Mouse (Mus musculus) hindbrain, embryonic 11.5 days (tissue): ENCODE data around the gene Mcmbp. TPM values are rescaled to one million over a fixed set of nuclear protein-coding genes. Genes with fewer than 3 reads are reported as not detected.
"Not testable (repeated sequence)": the region's sequence is repeated elsewhere in the genome, so short reads cannot be mapped to it uniquely, and the experiment has no call there.

ENCODE experiments used
- ATAC-seq: fragments of 200-750 bp; cut with Nextera tagmentation; 2 replicates; pipeline ENCODE4 v1.8.0; 2017; ENCODE audit warnings: mild to moderate bottlenecking, moderate TSS enrichment, moderate library complexity; ENCODE audit not compliant: low FRiP score
- DNase-seq: peaks from one replicate; pipeline ENCODE4 v3.0.0-alpha.2; 2015; ENCODE audit warnings: low spot score
- H3K27ac ChIP-seq: fragments of 300-500 bp; sonication (generic); 2 replicates; pipeline ENCODE4 v1.5.1; 2014; ENCODE audit warnings: mild to moderate bottlenecking, low read depth, low read length
- H3K27me3 ChIP-seq: fragments of 300-500 bp; sonication (generic); 2 replicates; pipeline ENCODE4 v1.6.1; 2014; ENCODE audit warnings: mild to moderate bottlenecking, low read length, moderate library complexity, mixed read lengths; ENCODE audit not compliant: control insufficient read depth, insufficient read depth
- H3K36me3 ChIP-seq: fragments of 300-500 bp; sonication (generic); 2 replicates; pipeline ENCODE4 v1.6.1; 2014; ENCODE audit warnings: mild to moderate bottlenecking, low read length, moderate library complexity, mixed read lengths; ENCODE audit not compliant: control insufficient read depth, insufficient read depth
- H3K4me1 ChIP-seq: fragments of 300-500 bp; sonication (generic); replicated peaks from 2 replicates; pipeline ENCODE4 v1.6.1; 2014; ENCODE audit warnings: low read length, mixed read lengths; ENCODE audit not compliant: control insufficient read depth, insufficient read depth
- H3K4me2 ChIP-seq: fragments of 300-500 bp; sonication (generic); replicated peaks from 2 replicates; pipeline ENCODE4 v1.6.1; 2014; ENCODE audit warnings: mild to moderate bottlenecking, low read depth, low read length
- H3K4me3 ChIP-seq: fragments of 300-500 bp; sonication (generic); 2 replicates; pipeline ENCODE4 v1.5.1; 2014; ENCODE audit warnings: low read depth, low read length
- H3K9ac ChIP-seq: fragments of 300-500 bp; sonication (generic); 2 replicates; pipeline ENCODE4 v1.6.1; 2014; ENCODE audit warnings: low read depth, low read length
- H3K9me3 ChIP-seq: fragments of 300-500 bp; sonication (generic); 2 replicates; pipeline ENCODE4 v1.6.1; 2016; ENCODE audit warnings: low read length; ENCODE audit not compliant: control insufficient read depth
- WGBS: fragments of 180-500 bp; shearing (Covaris S2); extraction: QIAGEN DNeasy Blood & Tissue Kit; methylation state at CpG from one replicate; pipeline ENCODE4 v1.1.7; 2014; 5-methylcytosine and 5-hydroxymethylcytosine counted together
- polyA plus RNA-seq: library from polyadenylated mRNA; unstranded; fragments of >200 nt; fragmentation: Nextera tagmentation; extraction: Ambion mirVana; gene quantifications from 2 replicates; pipeline ENCODE4 v1.2.1, GENCODE M21; 2014

The Mcmbp gene
- polyA plus RNA-seq, 1 experiment from 2014 or later, result 81.2 TPM

- Histone ChIP-seq H3K9ac (no peak overlapping the region), H3K4me1 (no peaks in the 10 kb centered on the region), H3K4me2 (no peak overlapping the region), H3K36me3 (peaks cover 2% of the 10 kb centered on the region; the same call in 1 of the 2 replicates), H3K9me3 (no peaks in the 10 kb centered on the region), H3K27ac (no peak overlapping the region), H3K4me3 (no peak overlapping the region), H3K27me3 (no peaks in the 10 kb centered on the region)
- 80% methylated on average over 2 of the region's 2 CpGs for WGBS
- ATAC-seq (no peak), DNase-seq (no peak)
Observed at GRCm38 (mm10) chr7:128731585-128731984, 8.7 kb downstream of the Mcmbp start.

GRCm38 (mm10) chr7:128728738-128729137, 11.6 kb downstream of the Mcmbp start:
- H3K9ac ChIP-seq, result no peak overlapping the region
- no peaks in the 10 kb centered on the region for H3K9me3 ChIP-seq
- no peak overlapping the region for H3K4me2 ChIP-seq
- no peaks in the 10 kb centered on the region for H3K27me3 ChIP-seq
- H3K4me1 ChIP-seq, result no peaks in the 10 kb centered on the region
- no peak overlapping the region for H3K4me3 ChIP-seq
- DNase-seq, result no peak
- H3K27ac ChIP-seq, result no peak overlapping the region
- H3K36me3 ChIP-seq, result no peaks in the 10 kb centered on the region
- ATAC-seq, result no peak
- WGBS, result 92% methylated on average over 10 of the region's 10 CpGs

DNA sequence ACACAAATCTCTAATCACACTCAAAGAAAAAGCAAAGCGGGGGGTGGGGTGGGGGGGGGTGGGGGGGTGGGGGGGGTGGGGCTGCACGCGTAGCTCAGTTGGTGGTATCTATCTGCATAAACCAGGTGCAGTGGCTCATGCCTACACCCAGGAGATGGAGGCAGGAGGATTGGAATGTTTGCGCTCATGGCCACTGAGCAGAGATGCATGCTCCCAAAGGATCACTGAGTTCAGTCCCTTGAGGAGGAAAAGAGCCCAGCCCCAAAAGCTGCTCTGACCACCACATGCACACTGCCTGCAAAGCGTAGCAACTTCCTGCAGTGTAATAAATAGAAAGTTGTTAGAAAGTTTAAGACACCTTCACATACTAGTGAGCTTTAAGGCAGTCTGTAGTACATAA, 12.6 kb downstream of the Mcmbp start:
- Histone ChIP-seq H3K9ac (no peak overlapping the region), H3K9me3 (no peaks in the 10 kb centered on the region), H3K27ac (no peak overlapping the region), H3K36me3 (no peaks in the 10 kb centered on the region), H3K27me3 (no peaks in the 10 kb centered on the region), H3K4me3 (no peak overlapping the region), H3K4me2 (no peak overlapping the region), H3K4me1 (no peaks in the 10 kb centered on the region)
- WGBS, result 37% methylated on average over 5 of the region's 5 CpGs
- DNase-seq (no peak), ATAC-seq (no peak)

DNA sequence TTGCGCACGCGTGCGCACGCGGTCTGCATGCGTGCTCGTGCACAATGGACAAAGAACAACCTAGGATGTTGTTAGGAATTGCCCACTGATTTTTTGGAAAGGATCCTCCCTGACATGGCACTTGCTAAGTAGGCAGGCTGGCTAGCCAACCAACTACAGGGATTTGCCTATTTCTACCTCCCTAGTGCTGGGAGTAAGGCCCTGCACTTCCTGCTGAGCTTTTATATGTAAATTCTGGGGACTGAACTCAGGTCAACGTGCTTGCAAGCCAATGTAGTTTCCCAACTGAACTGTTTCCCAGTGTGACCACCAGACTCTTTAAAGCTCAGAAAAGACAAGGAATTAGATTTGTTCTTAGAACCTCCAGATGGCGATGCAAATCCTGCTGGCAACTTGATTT, 13.3 kb downstream of the Mcmbp start:
- Histone ChIP-seq H3K9me3 (no peaks in the 10 kb centered on the region), H3K9ac (no peak overlapping the region), H3K4me1 (no peaks in the 10 kb centered on the region), H3K36me3 (no peaks in the 10 kb centered on the region), H3K4me2 (no peak overlapping the region), H3K27me3 (no peaks in the 10 kb centered on the region), H3K4me3 (no peak overlapping the region), H3K27ac (no peak overlapping the region)
- DNase-seq (no peak), ATAC-seq (no peak)
- WGBS, result 52% methylated on average over 10 of the region's 10 CpGs

- Histone ChIP-seq H3K4me2 (no peak overlapping the region), H3K9me3 (no peaks in the 10 kb centered on the region), H3K4me1 (no peaks in the 10 kb centered on the region), H3K4me3 (no peak overlapping the region), H3K36me3 (no peaks in the 10 kb centered on the region), H3K27me3 (no peaks in the 10 kb centered on the region), H3K27ac (no peak overlapping the region), H3K9ac (no peak overlapping the region)
- DNase-seq (no peak), ATAC-seq (no peak)
- 86% methylated on average over 9 of the region's 9 CpGs for WGBS
Observed at GRCm38 (mm10) chr7:128725189-128725588, 15.1 kb downstream of the Mcmbp start.

DNA sequence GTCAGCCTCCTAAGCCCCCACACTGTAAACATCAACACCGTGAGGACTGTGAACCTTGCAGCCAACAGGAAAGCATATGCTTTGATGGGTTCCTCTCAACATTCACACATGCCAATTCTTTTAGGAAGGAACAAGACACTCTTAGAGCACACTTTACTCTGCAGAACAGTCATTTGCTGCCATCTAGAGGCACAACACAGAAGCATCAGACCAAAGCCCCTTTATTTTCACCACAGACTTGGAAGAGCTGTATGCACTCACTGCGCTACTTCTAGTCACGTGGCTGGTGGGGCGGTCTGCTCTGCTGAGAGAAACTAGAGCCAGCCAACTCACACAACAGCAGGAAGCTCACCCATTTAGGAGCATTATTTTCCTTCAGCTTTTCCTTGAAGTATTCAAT, 15.5 kb downstream of the Mcmbp start:
- H3K27ac ChIP-seq, result no peak overlapping the region
- H3K4me2 ChIP-seq, result no peak overlapping the region
- DNase-seq (peak; percentile 65), ATAC-seq (no peak)
- no peak overlapping the region for H3K9ac ChIP-seq
- H3K4me3 ChIP-seq, result no peak overlapping the region
- 50% methylated on average over 4 of the region's 4 CpGs for WGBS
- no peaks in the 10 kb centered on the region for H3K9me3 ChIP-seq
- 0 out of 2 replicates have a peak, but pooled peaks cover 2% of the 10 kb centered on the region for H3K36me3 ChIP-seq
- no peaks in the 10 kb centered on the region for H3K4me1 ChIP-seq
- H3K27me3 ChIP-seq, result no peaks in the 10 kb centered on the region

GRCm38 (mm10) chr7:128717991-128718390, 22.3 kb downstream of the Mcmbp start:
- 77% methylated on average over 4 of the region's 4 CpGs for WGBS
- no peak overlapping the region for H3K9ac ChIP-seq
- no peak overlapping the region for H3K4me3 ChIP-seq
- no peak overlapping the region for H3K27ac ChIP-seq
- H3K27me3 ChIP-seq, result no peaks in the 10 kb centered on the region
- ATAC-seq (no peak), DNase-seq (no peak)
- H3K4me2 ChIP-seq, result no peak overlapping the region
- H3K9me3 ChIP-seq, result no peaks in the 10 kb centered on the region
- 0 out of 2 replicates have a peak, but pooled peaks cover 4% of the 10 kb centered on the region for H3K36me3 ChIP-seq
- no peaks in the 10 kb centered on the region for H3K4me1 ChIP-seq

DNA sequence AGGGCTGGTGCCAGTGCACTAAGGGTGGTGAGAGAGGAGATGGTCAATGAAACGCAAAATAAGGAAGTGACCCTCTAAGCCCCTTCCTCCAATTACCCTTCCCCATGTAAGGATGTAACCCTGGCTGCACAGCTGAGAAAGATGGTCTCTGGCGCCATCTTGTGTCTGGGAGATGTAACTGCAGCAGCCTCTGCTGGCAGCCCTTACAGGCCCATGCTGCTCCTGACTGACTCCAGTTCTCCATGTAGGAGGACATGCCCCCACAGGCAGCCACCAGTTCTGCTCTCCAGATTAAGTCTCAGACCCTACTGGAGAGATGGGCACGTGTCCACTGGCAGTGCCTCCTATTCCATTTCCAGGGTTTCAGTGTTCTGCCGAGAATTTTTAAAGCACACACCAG, 34.6 kb downstream of the Mcmbp start:
- peaks cover 14% of the 10 kb centered on the region for H3K36me3 ChIP-seq
- no peaks in the 10 kb centered on the region for H3K27me3 ChIP-seq
- no peak overlapping the region for H3K9ac ChIP-seq
- DNase-seq (peak; percentile 86), ATAC-seq (peak; percentile 60)
- H3K4me1 ChIP-seq, result no peaks in the 10 kb centered on the region
- no peak overlapping the region for H3K27ac ChIP-seq
- no peak overlapping the region for H3K4me3 ChIP-seq
- WGBS, result 30% methylated on average over 4 of the region's 4 CpGs
- H3K9me3 ChIP-seq, result no peaks in the 10 kb centered on the region
- no peak overlapping the region for H3K4me2 ChIP-seq

- not testable (repeated sequence) for DNase-seq, H3K4me3 ChIP-seq, ATAC-seq, H3K9ac ChIP-seq, H3K4me1 ChIP-seq, H3K27me3 ChIP-seq, H3K4me2 ChIP-seq, H3K27ac ChIP-seq, H3K36me3 ChIP-seq, H3K9me3 ChIP-seq
- 94% methylated on average over 6 of the region's 6 CpGs for WGBS
Observed at GRCm38 (mm10) chr7:128699959-128700358, 40.3 kb downstream of the Mcmbp start.
